Mouse (Mus musculus) T-helper 1 cell (primary cell): ENCODE measurements around the gene Fam168a.

Source experiments
- in situ Hi-C: fragments of 300-600 bp; cut with MboI, MseI; formaldehyde crosslinking; loops from one replicate; pipeline ENCODE4 v1.15.1; 2025; ENCODE audit warnings: high pct_unique_total_duplicates

The Fam168a gene

DNA sequence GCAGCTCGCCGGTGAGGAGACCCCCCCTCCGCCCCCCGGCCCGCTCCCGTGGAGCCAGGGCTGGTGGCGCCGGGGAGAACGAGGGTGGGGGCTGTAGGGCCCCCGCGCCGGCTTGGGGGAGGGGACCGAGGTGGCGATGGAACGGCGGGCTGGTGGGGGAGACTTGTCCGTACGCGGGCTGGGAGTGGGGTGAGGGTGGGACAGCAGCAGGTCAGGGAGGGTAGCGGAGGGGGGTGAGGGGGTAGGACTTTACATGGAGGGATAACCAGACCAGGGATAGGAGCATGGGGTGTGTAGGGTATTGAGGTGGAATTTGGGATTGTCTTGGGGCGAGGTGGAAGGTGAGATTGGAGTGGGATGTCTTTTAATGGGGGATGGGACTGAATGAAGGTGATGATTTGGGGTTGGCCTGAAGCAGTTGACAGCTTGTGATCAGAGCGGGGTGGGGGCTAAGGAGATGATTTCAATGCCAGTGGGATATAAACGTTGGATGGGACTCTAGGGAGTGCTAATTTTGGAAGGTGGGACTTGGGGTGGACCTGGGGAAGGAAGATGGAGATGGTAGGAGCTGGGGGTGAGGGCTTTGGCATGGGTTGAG is 547 bp downstream of the Fam168a start:
- in situ Hi-C loops, result no loop called here

DNA sequence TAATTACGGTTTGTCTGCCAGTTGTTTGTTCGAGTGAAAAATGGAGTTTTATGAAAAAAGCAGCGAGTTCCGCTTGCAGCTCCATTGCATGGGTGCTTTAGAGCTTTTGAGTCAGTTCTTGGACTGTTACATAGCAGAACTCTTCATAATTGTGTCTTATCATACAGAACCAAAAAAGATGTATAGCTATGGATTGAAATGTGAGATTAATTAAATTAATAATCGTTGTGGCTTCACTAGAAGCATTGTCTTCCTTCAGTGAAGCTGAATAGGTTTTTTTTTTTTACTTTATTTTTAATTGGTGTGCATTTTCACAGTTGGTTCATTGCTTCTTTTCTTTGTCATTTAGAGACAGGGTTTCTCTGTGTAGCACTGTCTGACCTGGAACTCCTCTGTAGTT is 12.3 kb downstream of the Fam168a start:
- in situ Hi-C loops, result no loop called here

DNA sequence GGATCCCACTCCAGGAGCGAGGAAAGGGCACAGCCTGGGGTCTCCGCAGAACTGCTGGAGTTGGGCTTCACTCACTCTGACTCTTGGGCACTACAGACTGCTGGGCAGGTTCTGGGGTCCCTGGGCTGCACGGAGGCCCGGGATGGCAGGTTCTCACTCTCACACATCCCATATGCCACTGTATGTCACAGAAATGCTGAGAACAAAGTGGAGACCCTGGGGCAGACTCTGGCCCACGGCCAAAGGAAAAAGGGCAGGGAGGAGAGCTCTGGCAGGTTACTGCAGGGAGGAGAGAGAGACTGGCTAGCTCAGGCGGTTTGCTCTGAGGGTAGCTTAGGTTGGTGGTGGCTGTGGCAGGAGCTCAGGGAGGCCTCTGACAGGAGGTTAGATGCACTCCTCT is 15.8 kb downstream of the Fam168a start:
- in situ Hi-C loops, result no loop called here

DNA sequence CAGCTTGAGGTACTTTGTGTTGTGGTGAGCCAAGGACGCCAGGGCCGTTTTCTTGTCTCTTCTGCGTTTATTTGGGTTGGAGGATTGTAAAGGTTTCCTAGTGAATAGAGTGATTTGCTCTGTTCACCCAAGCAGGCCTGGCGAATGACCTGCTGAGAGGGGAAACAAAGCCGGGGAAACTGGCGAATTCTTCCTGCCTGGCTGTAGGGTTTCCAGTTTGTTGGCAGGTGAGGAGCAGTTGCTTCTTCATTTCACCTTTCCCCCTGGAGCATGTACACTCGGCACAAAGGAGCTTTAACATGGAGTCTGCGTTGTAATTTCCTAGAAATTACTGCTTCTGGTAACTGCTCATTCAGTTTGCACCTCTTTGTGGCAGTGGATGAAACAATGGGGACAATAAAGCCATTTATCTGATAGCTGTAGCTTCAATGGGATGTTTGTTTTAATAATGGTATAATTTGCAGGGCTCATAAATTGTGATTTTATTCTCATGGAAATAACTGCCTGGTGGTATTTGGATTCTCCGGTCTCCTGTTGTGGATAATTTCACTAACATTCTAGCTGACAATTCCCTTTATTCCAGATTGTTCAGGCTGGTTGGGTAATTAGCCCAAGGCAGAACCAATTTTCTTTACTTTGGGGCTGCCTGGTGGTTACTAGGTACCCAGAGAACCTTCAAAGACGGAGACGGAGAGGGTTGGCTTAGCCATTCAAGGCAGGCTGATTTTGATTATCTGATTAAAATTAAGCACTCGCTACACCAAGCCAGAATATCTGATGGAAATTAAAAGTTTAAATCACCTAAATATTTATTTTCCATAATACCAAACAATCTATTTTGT is 17.2 kb downstream of the Fam168a start:
- in situ Hi-C loops, result no loop called here

DNA sequence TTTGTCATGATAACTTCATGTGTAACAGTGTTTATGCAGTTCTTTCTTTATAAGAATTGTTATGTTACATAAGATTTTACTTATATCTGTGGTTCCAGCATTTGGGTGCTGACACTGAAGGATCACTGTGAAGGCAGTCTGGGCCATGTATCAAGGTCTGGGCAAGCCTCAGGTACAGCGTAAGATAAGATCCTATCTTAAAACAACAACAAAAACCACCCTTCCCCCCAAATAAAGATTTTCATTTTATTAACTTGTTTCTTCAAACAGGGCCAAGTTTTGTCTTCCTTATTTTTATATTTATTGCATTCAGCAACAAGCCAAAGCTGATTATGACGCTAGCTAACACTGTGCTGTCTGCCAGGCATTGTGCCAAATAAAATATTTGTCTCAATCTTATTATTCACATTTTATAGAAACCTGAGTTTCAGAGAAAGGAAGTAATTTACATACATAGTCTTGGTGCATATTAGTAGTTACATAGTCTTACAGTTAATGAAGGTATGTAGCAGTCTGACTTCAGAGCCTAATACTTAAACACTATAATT is 21.2 kb downstream of the Fam168a start:
- in situ Hi-C loops, result no loop called here

DNA sequence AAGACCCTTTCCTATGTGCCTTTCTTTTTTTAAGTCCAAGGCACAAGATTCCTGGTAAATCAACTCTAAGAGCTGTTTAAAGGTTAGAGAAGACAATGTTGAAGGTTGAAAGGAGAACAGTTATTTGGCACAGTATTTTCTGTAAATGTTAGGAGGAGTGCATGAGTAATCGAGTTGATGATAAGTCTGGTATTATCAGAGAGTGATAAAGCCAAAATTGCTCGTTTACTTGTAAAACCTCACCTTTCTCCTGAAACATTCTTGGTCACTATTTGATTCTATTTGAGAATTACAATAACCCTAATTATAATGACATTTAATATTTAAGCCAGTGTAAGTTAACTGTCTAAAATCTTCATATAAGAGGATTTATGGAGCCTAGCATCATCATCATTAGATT is 23.3 kb downstream of the Fam168a start:
- in situ Hi-C loops, result loop anchor here (5.0 kb wide), 1 partner anchor 52 kb away; no protein-coding TSS in a partner anchor

DNA sequence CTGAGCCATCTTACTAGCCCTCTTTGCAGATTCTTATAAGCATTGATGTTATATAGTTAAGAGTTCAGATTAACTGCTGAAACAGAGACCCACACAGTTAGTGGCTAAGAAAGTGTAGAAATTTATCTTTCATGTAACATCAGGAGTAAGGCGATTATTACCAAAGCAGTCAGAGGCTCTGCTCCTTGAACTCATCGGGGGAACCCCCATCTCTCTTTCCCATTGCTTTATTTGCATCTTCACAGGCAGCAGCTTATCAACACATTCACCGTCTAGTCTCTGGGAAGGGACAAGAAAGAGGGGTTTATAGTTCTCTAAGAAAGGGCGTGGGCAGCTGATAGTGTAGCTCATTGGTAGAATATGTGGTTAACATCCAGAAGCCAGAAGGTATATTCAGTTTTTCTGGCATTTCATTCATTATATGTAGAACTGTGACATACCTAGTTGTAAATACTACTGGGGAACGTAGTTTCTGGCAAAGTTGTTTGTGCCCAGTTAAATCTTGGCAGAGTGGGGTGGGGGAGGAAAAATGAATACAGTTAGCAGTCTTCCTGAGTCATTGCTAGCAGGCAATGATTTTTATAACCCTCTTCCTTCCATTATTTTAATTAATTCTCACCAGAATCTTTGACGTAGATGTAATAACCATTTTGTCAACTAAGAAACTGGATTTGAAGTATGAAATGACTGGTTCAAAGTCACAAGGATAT is 26.1 kb downstream of the Fam168a start:
- in situ Hi-C loops, result loop anchor here (5.0 kb wide), 1 partner anchor 55 kb away; no protein-coding TSS in a partner anchor

DNA sequence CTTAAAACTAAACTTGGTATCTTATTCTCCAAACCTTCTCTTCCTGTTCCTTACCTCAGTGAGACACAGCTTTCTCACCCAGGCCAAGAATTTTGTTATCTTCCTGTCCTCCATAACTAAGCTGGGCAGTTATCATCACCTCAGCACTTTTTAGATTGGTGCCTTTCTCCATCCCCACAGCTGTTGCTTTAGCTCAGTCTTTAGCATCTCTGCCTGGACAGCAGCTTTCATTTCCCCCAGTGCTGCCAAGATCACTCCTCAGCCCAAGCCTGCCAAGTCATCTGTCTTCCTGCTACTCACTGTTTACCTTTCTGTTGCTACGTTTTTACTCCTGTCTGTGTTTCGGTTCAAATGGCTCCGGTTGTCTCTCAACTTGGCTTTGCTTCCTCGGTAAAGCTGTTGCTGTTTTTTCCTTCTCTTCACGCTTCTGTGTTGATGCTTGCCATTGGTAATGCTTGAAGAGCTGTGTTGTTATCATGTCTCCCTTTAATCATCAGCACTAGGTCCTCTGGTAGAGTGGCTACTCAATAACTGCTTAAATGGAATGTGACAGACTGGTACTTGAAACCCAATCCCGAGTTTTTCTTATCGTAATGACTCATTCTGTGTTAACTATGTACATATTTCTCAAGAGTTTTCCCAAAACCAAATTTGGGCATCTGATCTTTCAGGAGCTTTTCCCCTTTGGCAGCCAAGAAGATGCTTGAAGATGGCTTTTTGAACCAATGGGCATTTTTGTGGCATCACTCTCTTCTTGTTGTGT is 26.8 kb downstream of the Fam168a start:
- in situ Hi-C loops, result loop anchor here (5.0 kb wide), 1 partner anchor 56 kb away; no protein-coding TSS in a partner anchor

DNA sequence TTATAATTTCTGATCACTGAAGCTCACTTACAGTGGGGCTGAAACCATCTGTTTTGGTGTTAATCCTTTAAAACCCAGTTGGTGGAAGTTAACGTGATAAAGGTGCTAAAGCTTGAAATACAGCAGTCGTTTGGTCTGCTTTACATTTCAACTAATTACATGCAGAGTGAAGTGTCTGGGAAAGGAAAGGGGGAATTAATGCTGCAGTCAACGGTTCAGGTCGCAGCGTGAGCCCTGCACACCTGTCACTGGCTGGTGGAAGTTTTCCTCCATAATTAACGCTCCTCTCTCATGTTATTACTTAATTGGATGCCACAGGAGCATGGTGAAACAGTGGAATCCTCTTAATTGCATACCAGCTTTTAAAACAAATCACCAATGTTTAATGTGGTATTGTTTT is 27.8 kb downstream of the Fam168a start:
- in situ Hi-C loops, result loop anchor here (5.0 kb wide), 1 partner anchor 57 kb away; no protein-coding TSS in a partner anchor

DNA sequence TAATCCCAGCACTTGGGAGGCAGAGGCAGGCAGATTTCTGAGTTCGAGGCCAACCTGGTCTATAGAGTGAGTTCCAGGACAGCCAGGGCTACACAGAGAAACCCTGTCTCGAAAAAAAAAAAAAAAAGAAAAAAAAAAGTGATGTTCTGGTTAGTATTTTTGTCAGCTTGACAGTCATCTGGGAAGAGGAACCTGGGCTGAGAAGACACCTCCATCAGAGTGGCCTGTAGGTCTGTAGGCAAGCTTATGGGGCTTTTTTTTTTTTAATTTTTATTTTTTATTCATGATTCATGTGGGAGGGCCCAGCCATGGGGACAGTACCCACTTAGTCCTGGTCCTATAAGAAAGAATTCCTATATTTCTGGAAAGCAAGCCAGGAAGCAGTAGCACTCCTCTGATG is 28.5 kb downstream of the Fam168a start:
- in situ Hi-C loops, result loop anchor here (5.0 kb wide), 1 partner anchor 58 kb away; no protein-coding TSS in a partner anchor

DNA sequence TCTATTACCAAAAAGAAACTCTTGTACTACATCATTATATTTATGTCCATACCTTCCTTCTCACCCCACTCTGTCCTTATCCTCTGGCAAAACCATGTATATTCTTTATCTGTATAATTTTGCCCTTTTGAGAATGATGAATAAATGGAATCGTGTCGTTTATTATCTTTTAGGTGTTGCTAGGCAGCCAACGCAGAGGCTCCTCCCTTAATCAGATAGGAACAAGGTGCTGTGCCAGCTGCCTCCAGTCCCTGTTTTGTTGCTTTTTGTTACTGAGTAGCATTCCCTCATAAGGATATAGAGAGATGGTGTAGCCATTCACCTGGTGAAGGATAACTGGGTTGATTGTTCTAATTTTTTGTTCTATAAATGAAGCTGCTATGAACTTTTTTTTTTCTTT is 29.7 kb downstream of the Fam168a start:
- in situ Hi-C loops, result no loop called here

DNA sequence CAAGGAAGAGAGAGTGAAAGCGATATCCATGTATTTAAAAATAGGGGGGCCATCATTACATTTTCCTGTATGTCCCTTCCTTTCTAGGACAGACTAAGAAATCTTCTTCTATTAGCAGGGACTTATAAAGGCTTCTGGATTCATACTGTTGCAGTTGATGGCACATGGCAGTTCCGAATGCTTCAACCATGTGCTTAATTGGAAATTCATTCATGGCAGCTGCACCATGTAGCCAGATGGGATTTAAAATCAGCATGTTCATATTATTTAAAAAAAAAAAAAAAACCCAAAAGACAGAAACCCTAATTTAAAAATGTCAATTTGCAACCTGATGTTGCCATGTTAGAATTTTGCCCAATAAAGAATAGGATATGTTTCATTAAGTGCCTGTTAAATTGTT is 37.9 kb downstream of the Fam168a start:
- in situ Hi-C loops, result no loop called here

DNA sequence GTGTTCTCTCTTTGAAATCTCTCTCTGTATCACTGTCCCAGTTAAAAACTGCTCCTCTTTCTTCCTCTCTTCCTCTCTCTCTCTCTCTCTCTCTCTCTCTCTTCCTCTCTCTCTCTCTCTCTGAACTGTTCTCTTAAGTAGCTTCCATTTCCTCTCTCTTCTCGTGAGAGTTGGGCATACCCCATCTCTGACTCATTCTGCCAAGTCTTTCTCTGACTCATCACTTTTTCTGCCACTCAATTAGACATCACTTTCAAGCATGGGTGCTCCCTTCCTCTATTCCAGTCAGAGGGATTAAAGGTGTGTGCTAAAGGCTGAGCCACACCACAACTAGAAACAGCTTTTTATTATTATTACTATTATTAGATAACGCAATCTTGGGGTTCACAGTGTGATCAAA is 43.7 kb downstream of the Fam168a start:
- in situ Hi-C loops, result no loop called here

DNA sequence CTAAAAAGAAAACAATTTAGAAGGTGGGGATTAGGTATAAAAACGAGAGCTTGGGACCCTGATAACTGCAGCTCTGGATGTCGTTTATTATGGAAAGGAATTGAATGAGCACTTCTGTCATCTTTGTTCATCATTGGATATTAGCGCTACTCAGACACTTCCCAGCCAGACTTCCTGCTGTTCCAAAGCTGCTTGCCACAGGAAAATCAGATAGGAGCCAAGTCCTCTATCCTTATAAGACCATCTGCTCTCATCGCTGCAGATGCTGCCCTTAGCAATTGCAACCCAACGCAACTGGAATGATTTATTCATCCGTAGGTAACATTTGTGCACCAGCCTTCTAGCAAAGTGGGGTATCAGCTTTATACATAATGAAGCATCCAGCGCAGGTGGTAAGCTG is 52.3 kb downstream of the Fam168a start:
- in situ Hi-C loops, result no loop called here

DNA sequence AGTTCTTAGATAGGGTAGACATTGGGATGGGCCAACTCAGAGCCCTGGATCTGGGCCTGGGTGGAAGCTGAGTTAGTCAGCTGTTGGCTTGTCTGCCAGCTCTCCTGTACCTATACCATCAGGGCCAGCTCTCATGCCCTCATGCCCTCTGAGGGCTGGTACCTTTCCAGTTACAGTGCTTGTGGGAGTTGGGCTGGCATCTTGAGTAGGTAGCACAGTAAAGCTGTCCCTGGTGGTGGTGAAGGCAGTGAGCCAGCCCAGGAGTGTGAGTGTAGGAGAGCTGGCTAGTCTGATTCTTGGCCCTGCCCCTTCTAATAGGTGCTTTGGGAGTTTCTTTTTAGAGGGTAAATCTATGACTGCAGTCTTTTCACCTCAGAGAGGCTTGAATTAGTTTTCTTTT is 56.3 kb downstream of the Fam168a start:
- in situ Hi-C loops, result no loop called here

DNA sequence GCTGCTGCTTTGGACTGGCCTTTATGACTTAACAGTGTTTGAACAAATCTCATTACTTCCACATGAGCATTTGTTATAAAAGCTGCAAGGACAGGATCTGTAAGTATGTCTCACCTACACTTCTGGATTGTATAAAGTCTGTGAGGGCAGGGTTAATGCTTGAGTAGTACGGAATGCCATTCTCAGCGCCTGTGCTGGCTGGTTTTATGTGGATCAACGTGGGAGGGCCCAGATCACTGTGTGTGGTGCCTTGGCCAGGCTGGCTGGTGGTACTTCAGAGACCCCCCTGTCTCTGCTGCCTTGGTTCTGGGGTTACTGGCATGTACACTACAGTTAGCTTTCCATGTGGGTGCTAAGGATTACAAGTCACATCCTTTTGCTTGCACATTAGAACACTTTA is 61.1 kb downstream of the Fam168a start:
- in situ Hi-C loops, result no loop called here

DNA sequence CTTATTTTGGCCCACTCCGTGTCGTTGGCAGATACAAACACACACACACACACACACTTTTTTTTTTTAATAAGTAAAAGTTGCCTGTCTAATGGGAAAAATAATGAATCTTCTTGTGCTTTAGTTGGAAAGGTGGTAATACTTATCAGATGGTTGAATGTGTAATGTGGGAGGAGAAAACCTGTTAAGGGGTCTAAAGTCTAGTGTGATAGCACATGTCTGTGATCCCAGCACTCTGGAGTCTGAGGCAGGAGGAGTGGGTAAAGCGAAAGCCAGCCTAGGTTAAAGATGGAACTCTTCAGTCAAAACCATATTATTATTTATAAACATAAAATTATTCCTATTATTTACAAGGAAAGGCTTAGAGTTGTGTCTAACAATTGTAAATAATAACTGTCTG is 61.6 kb downstream of the Fam168a start:
- in situ Hi-C loops, result no loop called here

DNA sequence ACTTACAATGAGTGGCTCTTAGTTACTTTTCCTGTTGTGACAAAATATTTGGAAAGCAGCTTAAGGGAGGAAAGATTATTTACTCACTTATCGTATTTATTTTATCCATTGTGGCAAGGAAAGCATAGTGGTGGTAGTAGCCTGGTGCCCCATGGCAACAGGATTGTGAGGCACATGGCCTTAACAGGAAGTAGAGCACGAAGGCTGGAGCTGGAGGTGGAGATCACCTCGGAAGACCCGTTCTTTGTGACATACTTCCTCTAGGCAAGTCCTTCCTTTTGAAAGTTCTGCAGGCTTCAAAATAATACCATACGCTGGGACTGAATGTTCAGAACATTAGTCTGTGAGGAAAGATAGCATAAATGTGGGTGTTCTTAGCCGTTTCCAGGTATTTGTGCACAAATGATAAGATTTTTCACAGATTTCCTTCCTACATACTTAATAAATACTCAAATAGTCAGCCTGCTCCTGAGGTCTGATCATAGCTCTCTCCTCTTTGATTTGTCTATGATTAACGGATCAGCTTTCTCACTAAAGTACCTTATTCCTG is 63.2 kb downstream of the Fam168a start:
- in situ Hi-C loops, result no loop called here

DNA sequence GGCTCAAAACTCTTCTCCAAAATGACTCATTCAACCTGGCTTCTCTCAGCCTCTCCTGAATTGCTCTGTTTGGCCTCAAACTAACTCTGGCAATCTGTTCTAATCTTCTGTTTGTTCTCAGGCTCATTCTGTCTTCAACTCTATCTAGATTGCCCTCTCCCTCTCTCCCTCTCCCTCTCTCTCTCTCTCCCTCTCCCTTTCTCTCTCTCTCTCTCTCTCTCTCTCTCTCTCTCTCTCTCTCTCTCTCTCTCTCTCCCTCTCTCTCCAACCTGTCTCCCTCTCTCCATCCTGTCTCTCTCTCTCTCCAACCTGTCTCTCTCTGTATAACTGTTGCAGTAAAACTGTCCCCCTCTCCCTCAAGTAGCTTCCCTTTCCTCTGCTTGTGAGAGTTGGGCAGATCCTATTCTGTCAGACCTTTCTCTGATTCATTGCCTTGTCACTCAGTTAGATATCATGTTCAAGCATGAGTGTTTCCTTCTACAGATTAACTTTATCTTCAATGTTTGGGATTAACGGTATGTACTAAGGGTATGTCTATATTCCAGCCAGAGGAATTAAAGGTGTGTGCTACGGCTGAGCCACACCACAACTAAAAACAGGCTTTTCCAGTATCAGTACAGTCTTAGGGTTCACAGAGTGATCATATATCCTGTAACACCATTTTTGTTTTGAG is 64.4 kb downstream of the Fam168a start:
- in situ Hi-C loops, result no loop called here

DNA sequence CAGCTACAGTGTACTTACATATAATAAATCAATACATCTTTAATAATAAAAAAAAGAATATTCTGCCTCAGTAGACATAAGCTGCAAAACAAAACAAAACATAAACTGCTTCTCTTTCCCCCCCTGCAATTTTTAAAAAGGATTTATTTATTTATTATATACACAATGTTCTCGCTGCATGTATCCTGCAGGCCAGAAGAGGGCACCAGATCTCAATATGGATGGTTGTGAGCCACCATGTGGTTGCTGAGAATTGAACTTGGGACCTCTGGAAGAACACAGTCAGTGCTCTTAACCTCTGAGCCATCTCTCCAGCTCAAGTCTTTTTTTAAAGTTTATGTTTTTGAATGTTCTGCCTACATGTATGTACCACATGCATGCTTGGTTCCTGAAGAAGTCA is 67.8 kb downstream of the Fam168a start:
- in situ Hi-C loops, result no loop called here

DNA sequence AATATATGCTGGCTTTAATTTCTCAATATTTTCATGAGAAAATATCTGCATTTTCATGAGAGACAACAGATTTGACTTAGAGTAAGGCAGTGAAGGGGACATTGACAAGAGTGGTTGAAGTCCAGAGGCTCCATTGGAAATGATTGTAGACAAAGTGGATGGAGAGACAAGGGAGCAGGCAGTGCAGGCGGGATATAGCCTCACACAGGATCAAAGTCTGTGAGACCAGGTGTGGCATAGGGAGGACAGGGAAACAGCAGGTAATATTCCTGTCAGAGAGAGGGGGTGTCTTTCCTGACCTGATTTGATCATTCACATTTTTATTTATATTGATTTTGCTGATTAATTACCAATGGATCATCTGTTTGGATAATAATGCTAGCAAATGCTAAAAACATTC is 69.4 kb downstream of the Fam168a start:
- in situ Hi-C loops, result no loop called here
